ENCODE assay signal across 8 mouse cellular contexts in genomic region chr6:83442639-83443038, GRCm38 (mm10). TPM values are rescaled to one million over a fixed set of nuclear protein-coding genes. Genes with fewer than 3 reads are reported as not detected.
DNase-seq lines count a peak whose midpoint lies in the region; ATAC-seq lines count a peak whose summit lies in the region.

No protein-coding gene starts in this region.

- no peaks in the 10 kb centered on the region for H3K9me3 ChIP-seq in lung, embryonic 15.5 days
- H3K9me3 ChIP-seq in hindbrain, embryonic 11.5 days (ENCODE audit: control insufficient read depth, low read length), result no peaks in the 10 kb centered on the region
- H3K9me3 ChIP-seq in midbrain, embryonic 13.5 days, result no peaks in the 10 kb centered on the region

- peak overlapping the region; percentile 92 for H3K27ac ChIP-seq in lung, embryonic 15.5 days
- no peak overlapping the region for H3K27ac ChIP-seq in hindbrain, embryonic 11.5 days (ENCODE audit: low read depth, low read length)
- H3K27ac ChIP-seq in midbrain, embryonic 13.5 days, result peak overlapping the region; percentile 99

- H3K4me3 ChIP-seq in lung, embryonic 15.5 days, result peak overlapping the region; percentile 69; the same call in 1 of the 2 replicates
- no peak overlapping the region for H3K4me3 ChIP-seq in hindbrain, embryonic 11.5 days (ENCODE audit: low read depth, low read length)
- H3K4me3 ChIP-seq in midbrain, embryonic 13.5 days (replicated peaks), result peak overlapping the region; percentile 77; the same call in 1 of the 2 replicates

- H3K36me3 ChIP-seq in lung, embryonic 15.5 days, result peaks cover 8% of the 10 kb centered on the region; the same call in 1 of the 2 replicates
- H3K36me3 ChIP-seq in hindbrain, embryonic 11.5 days (ENCODE audit: control insufficient read depth, insufficient read depth, low read length), result no peaks in the 10 kb centered on the region
- peaks cover 18% of the 10 kb centered on the region; the same call in 1 of the 2 replicates for H3K36me3 ChIP-seq in midbrain, embryonic 13.5 days

- peak overlapping the region; percentile 63 for H3K4me2 ChIP-seq in lung, embryonic 15.5 days
- peak overlapping the region; percentile 80; the same call in 1 of the 2 replicates for H3K4me2 ChIP-seq in hindbrain, embryonic 11.5 days (replicated peaks; ENCODE audit: low read depth, low read length)
- peak overlapping the region; percentile 81 for H3K4me2 ChIP-seq in midbrain, embryonic 13.5 days (replicated peaks)

- no peaks in the 10 kb centered on the region for H3K27me3 ChIP-seq in lung, embryonic 15.5 days
- H3K27me3 ChIP-seq in hindbrain, embryonic 11.5 days (ENCODE audit: control insufficient read depth, insufficient read depth, low read length), result no peaks in the 10 kb centered on the region
- no peaks in the 10 kb centered on the region for H3K27me3 ChIP-seq in midbrain, embryonic 13.5 days

- peaks cover 88% of the 10 kb centered on the region for H3K4me1 ChIP-seq in lung, embryonic 15.5 days
- H3K4me1 ChIP-seq in hindbrain, embryonic 11.5 days (replicated peaks; ENCODE audit: control insufficient read depth, insufficient read depth, low read length), result peaks cover 28% of the 10 kb centered on the region
- peaks cover 87% of the 10 kb centered on the region for H3K4me1 ChIP-seq in midbrain, embryonic 13.5 days (replicated peaks)

- H3K9ac ChIP-seq in lung, embryonic 15.5 days, result no peak overlapping the region
- H3K9ac ChIP-seq in hindbrain, embryonic 11.5 days (ENCODE audit: low read depth, low read length), result 0 out of 2 replicates have a peak overlapping the region, but pooled peaks have one; percentile 19
- H3K9ac ChIP-seq in midbrain, embryonic 13.5 days (replicated peaks), result peak overlapping the region; percentile 95

- DNase-seq in cerebellum, adult 11-12 months, result peak; percentile 58
- DNase-seq in cerebellum, adult 18-20 months, result no peak
- no peak for DNase-seq in lung, postnatal 10 days
- DNase-seq in hindbrain, embryonic 11.5 days (ENCODE audit: low spot score), result no peak
- DNase-seq in thymus, postnatal 4 days, result no peak
- no peak for DNase-seq in embryo, embryonic 10.5 days (ENCODE audit: low spot score)

- 55% methylated on average over 3 of the region's 3 CpGs for WGBS in lung, embryonic 15.5 days
- 40% methylated on average over 3 of the region's 3 CpGs for WGBS in hindbrain, embryonic 11.5 days
- 36% methylated on average over 3 of the region's 3 CpGs for WGBS in midbrain, embryonic 13.5 days

- no peak for ATAC-seq in lung, embryonic 15.5 days (ENCODE audit: borderline replicate concordance, extremely low read depth, low FRiP score, low TSS enrichment)
- no peak for ATAC-seq in hindbrain, embryonic 11.5 days (ENCODE audit: low FRiP score)
- ATAC-seq in midbrain, embryonic 13.5 days, result no peak

RNA-seq across cellular contexts. Expression of gene Tet3, which starts 16.2 kb away (rescaled TPM):
- 36.1 and 37.1 TPM in 2 replicates for polyA plus RNA-seq in lung, embryonic 15.5 days (2015; fragmentation: Nextera tagmentation; extraction: Ambion mirVana)
- 45.3 and 55.6 TPM in 2 replicates for polyA plus RNA-seq in hindbrain, embryonic 11.5 days (2014; fragmentation: Nextera tagmentation; extraction: Ambion mirVana)
- polyA plus RNA-seq in midbrain, embryonic 13.5 days (2015; fragmentation: Nextera tagmentation; extraction: Ambion mirVana), result 68.1 and 72.4 TPM in 2 replicates
